Mouse (Mus musculus) urinary bladder, postnatal 4 days (tissue): Measurements from ENCODE around the gene Usp21.
"Not testable (repeated sequence)": the region's sequence is repeated elsewhere in the genome, so short reads cannot be mapped to it uniquely, and the experiment has no call there.

Experiments
- DNase-seq, 2 experiments: peaks; one replicate each; pipeline ENCODE4 v3.0.0; 2021 to 2022; ENCODE audit warnings: low spot score in 2 of 2

Gene Usp21

DNA sequence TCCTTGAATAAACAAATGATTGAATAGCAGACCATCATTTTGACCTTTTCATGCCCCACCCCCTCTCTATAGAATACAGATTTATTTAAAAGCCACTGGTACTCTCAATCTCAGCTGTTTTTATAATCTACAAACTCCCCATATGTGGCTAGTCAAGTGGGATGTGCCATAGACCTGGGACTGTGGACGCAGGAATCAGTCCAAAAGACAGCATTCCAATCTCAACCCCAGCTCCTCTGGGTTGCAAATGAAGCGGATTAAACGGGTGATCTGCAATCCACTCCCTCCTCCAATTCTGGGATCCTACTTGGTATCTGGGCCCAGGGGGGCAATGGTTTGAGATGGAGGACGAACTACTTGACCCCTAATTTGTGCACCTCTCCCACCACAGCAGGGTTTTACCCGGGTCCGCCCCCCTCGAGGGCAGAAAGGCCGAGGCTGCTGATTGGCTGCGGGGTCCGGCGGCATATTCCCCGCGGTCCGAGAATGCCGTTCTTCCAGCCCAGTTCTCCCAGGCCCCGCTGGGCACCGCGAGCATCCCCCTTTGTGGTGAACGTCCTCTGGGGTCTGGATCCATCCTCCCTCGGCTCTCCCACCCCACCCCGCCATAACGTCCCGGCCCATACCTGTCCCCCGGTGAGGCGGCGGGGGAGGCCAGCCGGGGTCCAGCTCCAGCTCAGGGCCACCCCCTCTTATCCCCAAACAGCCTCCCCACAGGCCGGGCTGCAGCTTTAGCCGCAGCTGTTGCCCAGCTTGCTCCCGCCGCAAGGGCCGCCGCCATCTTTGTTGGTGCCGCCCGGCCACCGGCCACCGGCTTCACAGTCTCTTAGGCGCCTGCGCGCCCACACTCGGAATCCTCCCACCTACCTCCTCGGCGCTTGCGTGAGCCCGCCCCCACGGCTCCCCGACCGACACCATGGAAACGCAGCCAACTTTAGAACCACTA is at the start of gene Usp21:
Usp21 (minus strand) TSS at position 856 of the 946 bp plus-strand sequence.
- peak; percentile 94 to 95 for DNase-seq

DNA sequence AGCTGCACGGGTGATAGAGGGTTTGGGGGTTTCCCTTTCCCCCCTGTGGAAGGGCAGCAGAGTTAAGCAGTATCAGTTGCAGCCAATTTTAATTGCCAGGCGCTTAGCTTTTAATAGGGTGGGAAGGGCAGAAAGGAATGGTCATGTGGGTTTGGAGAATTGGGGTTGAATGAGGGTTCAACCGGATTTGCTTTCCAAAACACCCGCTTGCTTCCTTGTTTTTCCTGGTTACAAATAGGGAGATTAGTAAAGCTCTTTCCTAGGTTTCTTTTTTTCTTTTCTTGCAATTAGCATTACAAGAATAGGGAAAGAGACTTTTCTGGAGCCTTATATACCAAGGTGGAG is 42.4 kb upstream of the Usp21 start:
- DNase-seq = no peak

DNA sequence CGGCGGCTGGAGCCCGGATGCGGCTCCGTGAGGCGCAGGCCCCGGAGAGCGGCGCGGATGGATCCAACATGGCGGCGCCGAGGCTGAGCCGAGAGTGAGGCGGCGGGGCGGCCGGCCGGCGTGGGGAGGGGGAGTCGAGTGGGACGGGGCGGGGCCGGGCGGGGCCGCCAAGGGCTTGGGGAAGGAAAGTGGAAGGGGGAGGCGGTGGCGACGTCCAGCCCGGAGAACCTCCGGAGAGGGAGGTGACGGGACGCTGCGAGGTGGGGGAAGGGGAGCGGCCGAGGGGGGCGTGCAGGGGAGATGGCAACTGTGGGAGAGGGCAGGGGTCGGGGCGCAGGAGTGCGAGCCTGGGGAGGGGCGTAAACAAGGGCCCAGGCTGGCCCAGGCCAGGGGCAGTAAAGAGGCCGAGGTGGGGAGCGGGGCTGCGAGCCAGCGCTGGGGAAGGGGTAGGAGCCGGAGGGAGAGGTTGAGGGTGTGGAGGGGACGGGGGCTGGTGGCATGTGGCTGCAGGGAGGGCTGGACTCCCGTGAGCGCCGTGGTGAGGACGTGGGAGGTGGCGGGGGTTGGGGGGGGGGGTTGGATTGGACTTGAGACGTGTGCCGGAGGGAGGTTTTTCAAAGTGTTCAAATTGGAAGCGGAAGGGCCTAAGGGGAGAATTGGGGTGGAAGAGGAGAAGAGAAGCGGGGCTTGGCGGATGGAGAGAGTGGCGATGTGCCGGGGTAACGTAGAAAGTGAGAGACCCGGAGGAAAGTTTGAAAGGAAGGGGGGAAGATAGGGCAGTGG is 41.8 kb upstream of the Usp21 start:
- DNase-seq = peak in 1 of 2 experiments; percentile 83

DNA sequence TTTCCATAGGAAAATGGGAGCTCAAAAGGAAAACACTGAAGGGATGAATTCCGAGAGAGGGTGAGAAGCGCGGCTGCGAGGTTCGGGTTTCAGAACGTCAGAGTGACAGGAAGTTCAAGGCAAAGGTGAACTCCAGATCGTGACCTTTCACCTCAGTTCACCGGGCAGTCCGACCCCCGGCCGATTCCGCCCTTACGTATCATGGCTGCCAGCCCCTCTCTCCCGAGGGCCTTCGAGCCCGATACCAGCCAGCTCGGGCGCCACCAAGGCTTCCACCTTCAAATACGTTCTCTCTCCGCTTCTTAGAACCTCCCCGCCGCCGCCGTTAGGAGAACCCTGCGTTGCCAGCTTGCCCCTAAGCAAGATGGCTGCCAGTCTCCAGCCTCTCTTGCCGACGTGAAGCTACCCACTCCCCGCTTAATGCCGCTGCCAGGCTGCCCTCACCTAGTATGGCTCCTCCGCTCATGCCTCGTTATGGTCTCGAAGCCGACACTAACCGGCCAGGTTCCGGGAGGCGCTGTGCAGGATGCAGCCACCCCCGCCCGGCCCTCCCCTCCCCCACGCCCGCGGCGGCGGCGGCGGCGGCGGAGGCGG is 41.1 kb upstream of the Usp21 start, which contains the start of gene Dedd:
Dedd (plus strand) TSS at position 307 of the 594 bp plus-strand sequence.
- DNase-seq = peak; percentile 87 to 91

DNA sequence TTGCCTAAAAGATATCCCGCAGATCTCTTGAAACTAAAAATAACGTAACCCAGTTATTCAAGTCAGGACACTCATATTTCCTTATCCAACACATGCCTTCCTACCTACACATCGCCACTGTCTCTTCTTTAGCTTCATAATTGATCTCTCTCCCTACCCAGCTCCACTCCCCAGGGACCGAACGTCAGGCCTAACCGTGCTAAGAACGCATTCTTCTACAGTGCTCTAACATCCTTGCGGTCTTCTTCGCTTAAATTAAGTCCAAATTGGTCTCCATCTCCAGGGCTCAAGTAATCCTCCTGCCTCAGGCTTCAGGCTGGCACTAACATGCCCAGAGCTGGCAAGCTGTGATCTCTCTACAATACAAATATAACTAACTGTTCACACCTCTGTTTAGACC is 40.5 kb upstream of the Usp21 start:
- DNase-seq = no peak

DNA sequence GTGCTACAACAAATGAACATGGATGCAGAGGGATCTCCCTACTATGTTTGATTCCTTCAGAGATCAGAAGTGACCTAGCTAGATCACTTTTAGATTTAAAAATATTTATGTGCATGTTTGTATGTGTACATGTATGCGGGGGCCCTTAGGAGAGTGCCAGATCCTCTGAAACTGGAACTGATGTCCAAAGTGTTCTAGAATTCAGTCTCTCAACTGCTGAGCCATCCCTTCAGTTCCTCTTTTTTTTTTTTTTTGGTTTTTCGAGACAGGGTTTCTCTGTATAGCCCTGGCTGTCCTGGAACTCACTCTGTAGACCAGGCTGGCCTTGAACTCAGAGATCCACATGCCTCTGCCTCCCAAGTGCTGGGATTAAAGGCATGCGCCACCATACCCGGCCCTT is 38.8 kb upstream of the Usp21 start:
- not testable (repeated sequence) for DNase-seq

DNA sequence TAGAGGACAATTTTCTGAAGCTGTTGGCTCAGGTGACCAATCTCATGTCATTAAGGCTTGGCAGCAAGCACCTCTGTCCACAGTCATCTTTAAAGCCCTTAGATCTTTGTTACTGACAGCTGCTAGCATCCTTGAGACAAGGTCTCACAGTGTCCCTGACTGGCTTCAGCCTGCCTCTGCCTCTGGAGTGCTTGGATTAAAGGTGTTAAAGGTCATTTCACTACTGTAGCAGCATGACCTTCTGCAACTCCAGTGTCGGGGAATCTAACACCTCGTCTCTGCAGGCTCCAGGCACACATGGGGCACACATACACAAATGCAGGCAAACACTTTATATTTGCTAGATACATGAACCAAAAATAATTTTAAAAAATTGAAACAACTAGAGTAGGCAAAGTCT is 37.8 kb upstream of the Usp21 start:
- no peak for DNase-seq

DNA sequence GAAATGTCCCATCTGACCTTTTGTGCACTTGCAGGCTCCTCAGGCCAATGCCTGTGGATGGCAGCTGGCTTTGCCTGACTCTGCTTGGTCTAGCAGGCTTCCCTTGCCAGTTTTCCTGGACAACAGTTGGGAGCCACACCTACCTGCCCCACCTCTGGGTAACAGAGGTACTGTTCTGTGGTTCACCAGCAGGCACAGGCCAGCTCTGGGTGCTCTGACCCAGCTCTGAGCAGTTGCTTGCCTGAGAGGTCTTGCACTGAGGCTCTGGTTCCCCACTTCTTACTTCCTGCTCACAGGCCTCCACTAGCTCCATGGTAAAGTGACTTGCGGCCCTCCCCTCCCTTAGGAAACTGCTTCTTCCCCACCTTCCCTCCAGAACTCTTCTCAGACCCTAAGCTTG is 34.2 kb upstream of the Usp21 start:
- DNase-seq = no peak

DNA sequence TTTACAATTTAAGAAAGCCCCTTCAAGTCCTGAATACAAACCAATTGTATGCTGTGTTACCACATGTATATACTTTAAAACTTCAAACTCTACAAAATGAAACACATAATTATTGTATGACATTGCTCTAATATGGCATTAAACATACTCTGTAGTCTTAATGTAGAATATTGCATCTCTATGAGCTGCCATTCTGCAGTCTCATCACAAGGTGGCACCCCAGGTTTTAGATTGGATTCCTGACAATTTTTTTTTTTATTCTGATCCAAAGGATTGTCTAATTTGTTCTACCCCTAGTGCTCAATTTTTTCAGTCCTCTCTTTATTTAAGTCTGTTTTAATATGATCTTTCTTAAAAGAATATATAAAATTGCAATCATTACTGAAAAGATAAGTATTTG is 33.6 kb upstream of the Usp21 start:
- DNase-seq = no peak

DNA sequence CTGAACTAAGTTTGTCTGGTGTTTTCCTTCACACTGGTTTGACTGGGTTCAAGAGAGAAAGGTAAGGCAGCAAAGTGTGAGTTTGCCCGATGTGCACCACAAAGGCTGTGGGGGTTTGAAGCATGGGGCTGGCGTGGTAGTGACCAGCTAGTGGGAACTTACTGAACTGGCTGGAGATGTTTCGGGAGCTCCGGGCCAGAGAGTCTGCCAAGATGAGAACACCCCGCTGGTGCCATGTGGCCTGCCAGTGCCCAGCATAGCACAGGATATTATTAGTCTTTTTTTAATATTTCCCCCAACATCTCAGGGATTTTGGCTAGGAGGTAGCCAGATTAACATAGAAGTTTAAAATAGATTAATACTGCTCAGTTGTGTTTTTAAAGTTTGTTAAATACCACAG is 32.4 kb upstream of the Usp21 start:
- no peak for DNase-seq

DNA sequence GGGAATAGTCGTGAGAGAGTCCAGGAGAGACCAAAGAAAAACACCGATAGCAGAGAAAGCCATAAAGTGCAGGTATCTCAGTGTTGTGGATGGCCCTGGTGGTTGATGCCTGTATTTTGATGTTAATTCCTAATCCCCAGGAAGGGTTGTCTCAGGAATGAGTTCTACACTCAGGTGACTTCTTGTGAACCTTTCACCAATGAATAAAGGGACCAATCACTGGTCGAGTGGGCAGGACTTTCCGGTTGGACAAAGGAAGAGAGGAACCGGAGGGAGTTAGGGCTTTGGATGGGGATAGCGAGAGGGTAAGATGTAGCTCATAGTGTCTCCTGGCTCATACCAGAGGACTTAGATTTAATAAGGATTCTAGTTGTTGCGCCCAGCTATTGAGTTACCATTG is 32.0 kb upstream of the Usp21 start:
- no peak for DNase-seq

DNA sequence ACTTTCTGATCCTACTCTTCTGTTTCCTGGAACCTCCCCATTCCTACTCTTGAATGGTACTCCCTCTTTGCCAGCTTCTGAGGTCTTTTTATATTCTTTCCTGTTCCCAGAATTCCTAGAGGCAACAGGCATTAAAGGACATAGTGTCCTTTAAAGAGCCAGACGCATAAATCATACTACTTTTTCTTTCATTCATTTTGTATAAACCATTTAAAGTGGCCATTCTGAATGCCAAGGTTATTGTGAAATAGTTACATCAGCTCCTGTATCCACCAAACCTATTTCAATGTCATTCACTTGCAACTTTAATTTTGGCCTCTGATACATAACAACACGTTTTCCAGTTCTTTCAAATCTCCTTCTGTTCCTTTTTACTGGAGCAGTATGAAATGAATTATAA is 21.5 kb upstream of the Usp21 start:
- no peak for DNase-seq

DNA sequence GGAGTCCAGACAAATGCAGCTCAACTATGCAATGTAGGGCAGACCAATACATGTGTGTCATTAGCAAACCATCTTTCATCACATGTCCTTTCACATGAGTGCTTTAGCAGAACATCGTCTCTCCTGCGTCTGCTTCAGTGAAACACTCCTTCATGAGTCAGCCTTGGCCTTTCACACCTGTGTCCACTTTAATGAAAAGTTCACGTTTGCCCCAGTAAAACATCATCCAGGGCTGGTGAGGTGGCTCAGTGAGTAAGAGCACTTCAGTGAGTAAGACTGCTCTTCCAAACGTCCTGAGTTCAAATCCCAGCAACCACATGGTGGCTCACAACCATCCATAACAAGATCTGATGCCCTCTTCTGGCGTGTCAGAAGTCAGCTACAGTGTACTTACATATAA is 18.4 kb upstream of the Usp21 start:
- DNase-seq = not testable (repeated sequence)

DNA sequence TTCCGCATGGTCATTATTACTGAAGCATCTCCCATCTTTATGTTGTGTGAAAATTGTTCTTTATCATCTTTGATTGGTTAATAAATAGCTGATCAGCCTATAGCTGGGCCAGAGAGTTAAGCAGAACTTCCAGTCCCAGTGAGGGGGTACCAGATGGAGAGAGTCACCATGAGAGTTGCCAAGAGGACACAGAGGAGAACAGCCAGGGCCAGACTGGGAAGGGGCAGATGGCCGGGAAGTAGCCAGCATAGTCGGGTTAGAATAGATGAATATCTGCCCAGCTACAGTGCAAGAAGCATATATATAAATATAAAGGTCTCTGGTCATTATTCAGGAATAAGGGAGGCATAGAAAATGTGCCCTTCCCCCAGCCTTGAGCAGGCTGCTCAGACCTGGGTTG is 10.4 kb upstream of the Usp21 start:
- DNase-seq = no peak

DNA sequence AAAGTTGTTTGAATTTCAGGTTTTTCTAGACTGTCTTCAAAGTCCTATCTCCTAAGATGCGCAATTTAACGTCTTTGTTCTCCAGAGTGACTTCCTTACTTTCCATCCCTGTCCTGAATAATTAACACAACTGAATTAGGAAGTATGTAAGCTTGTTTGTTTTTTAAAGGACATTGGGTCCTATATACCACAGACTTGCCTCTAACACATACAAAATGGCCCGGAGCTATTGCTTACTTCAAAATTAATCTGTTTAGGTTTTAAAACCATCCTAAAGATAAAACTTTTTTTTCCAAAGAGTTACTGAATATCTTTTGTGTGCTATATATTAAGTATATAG is 7.2 kb upstream of the Usp21 start:
- no peak for DNase-seq

DNA sequence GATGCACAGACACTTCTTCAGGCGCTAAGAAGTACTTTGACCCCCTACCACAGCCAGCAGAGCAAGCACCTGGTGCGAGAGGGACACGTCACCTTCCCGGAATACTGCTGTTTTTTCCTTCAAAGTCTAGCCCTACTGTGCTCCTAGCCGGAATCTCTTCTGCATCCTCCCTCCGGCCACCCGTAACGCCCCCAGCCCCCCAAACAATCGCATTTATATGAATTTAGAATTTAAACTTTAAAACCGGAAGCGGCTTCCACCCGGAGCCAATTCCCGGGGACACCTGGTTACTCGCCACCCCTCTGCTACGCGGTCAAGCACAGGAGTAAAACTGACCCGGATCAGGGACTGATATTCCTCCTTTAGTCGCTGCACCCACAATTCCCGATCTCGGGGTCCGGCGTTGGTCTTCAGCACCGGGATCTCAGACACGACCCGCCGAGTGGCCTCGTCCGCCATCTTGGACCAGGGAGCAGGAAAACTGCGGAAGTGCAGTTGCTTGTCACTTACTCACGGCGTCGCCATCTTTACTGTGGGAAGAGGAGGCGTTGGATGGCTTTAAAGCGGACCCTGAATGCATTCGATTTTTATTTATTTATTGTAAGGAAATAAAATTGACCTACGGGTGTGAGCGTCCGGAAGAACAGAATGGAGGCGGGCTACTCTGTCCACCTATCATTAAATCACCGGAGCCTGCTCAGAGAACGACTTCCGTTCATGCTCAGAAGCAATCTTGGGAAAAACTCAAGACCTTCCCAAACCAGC is 6.7 kb upstream of the Usp21 start, which contains the start of gene Ufc1:
Ufc1 (minus strand) TSS at position 727 of the 765 bp plus-strand sequence.
- peak; percentile 81 to 82 for DNase-seq

DNA sequence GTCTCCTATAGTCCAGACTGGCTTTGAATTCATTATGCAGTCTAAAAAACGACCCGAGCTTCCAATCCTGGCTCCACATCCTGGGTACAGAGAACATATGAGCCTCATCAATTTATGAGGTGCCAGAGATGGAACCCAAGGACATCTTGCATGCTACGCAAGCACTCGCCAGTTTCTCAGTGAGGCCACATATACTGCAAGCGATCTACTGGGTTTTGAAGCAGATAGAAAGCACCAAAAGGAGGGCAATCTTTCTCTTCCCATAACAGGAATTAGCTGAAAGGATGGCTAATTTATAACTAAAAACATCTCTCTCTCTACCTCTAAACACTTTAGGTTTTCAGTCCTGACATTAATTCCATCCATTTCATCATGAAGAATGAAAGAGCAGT is 6.1 kb upstream of the Usp21 start:
- no peak for DNase-seq

DNA sequence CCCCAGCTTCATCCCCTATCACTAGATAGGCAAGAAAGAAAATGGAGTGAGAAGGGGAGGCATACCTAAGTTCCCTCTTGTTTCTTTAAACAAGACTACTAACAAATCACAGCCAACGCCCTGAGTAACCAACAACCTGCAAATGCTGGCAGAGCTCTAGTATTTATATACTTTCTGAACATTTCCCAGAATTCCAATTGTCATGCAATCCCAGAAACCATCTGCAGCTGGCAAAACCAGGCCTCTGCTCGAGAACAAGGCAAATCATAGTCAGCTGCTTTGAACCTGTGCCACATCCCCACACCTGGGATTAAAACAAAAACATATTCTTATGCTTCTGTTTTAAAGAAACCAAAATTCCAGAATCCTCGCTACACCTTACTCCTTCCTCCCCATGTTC is 5.6 kb upstream of the Usp21 start:
- no peak for DNase-seq

DNA sequence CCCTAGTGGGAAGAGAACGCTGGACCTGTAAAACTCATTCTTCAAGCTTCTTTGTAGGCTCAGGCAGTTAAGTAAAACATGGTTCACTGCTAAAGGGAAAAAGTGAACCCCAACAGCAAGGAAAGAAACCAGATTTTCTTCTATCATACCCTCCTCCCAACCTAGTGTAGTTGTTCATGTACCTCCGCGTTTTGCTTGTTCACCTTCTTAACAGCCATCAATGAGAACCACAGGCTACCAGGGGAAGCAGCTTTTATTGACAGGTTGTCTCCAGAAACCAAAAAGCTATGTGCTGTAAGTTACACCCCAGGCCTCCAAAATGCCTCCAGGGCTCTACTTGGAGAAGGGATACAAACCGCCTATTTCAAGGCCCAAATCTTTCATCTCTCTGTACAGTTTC is 537 bp upstream of the Usp21 start:
- no peak for DNase-seq

DNA sequence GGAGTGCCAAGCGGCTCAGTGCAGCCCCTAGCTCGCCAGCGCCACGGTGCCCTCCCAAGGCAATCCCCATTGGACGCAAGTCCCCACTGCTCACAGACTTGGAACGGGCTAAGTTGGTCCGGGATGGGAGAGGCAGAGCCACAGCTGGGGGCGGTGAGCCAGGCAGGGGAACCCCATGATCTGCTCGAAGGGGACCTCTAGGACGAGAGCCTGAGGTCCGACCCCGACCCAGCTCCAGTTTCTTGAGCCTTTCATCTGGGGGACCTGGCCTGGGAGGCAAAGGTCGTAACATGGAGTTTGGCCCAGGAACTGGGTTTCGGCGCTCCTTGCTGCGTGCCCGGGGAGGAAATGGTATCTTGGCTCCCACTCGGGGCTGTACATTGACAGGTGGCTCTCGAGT is 1.3 kb downstream of the Usp21 start:
- no peak for DNase-seq

DNA sequence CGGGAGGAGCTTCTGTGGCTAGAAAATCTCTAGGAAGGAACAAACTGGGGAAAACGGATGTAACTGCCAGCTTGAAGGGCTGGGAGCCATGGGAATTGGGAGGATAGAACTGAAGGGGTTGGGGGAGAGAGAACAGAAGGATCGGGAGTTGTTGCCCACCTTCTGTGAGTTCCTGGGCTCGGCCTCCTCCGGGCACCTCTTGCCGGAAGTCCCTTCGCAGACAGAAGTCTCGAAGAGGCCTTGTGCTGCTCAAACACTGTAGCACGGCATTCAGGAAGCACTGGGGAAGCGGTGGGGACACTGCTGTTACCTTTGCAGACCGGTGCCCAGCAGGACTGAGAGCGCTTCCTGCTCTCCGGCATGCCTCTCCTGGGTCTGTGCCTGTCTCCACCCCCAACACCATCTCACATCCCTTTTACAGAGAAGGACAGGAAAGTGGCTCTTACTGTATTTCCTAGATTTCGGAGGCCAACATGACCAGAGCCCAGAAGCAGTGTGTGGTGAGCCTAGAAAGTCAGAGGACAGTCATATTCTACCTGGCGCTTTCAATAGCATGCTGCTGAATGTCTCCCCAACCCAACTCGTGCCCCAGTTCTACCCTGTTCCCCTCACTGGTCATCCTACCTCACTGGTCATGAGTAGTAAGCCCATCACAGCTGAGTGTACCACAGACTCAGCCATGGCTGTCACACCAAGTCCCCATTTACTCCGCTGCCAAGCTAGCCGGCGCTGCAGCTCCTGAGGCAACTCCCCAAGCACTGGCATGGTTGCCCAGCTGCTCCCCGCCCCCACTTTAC is 2.5 kb downstream of the Usp21 start:
- no peak for DNase-seq
